Mouse (Mus musculus): ENCODE measurements at regions not wholly inside any gene's neighbourhood (a gene's known extent, or its start where the extent isn't known, plus 50 kb on each side); places are given as distances from the start of the nearest gene placed in this dataset.

DNA sequence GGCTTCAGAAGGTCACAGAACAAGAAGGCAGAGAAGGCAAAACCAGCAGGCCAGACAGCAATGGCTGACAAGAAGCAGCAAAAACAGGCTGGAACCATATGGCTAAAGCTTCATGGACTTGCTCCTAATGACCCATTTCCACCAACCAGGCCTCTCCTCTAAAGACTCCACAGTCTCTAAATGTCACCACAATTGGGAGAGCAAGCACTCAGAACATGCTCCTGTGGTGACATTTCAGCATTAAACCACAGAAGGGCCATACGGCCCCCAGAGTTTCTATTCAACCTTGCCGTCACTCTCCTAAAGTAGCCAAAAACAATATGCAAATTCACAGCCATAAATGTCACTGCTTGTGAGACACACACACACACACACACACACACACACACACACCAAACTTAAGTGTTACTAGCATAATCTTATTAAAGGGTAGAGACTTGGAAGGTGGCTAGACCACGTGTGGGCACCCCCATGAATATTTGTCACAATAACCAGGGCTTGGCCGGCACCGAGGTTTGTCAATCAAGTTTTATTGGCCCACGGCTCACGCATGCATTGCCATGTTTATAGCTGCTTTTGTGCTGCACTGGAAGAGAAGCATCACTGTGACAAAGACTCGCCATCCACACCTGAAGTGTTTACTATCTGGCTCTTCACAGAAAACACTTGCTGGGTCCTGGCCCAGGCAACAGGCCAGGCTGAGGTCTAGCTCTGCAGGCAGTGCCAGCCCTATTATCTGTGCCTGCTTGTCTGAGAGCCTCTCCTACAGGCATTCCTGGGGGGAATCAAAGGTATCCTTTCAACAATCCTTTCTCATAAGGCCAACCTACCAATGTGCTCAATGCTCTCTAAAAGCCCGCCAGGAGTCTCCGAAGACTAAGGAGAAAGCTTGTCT lies 75.6 kb upstream of the Dap start:
- TF ChIP-seq CTCF (IDR thresholded peaks at IDR 0.05; ENCODE audit: borderline replicate concordance, insufficient read depth, low read depth, low read length) (no peak), POLR2A (IDR thresholded peaks at IDR 0.05; ENCODE audit: borderline replicate concordance, insufficient read depth, low read length) (no peak)
